Mouse (Mus musculus): Measurements from ENCODE around the gene Gm49387. TPM values are rescaled to one million over a fixed set of nuclear protein-coding genes. Genes with fewer than 3 reads are reported as not detected.
A peak's percentile ranks its signal among the peaks of the same experiment; 100 is the strongest.

Gene Gm49387
- polyA plus RNA-seq, 1 experiment from 2014 or later, result 0.84 TPM

GRCm38 (mm10) chr14:31569151-31569631, 71.5 kb downstream of the Gm49387 start:
- no peaks in the 10 kb centered on the region for H3K27me3 ChIP-seq (ENCODE audit: control insufficient read depth, insufficient read depth, low read length)
- H3K36me3 ChIP-seq (ENCODE audit: control insufficient read depth, insufficient read depth, low read length), result no peaks in the 10 kb centered on the region
- H3K27ac ChIP-seq (ENCODE audit: low read depth, low read length), result no peak overlapping the region
- H3K9me3 ChIP-seq (replicated peaks; ENCODE audit: control insufficient read depth, low read length), result no peaks in the 10 kb centered on the region
- H3K4me1 ChIP-seq (ENCODE audit: control insufficient read depth, insufficient read depth, low read length), result peaks cover 37% of the 10 kb centered on the region
- no peak overlapping the region for H3K9ac ChIP-seq (ENCODE audit: low read depth, low read length)
- 56% methylated on average over 7 of the region's 7 CpGs for WGBS (ENCODE audit: insufficient replicate concordance)
- H3K4me2 ChIP-seq, result no peak overlapping the region
- no peak overlapping the region for H3K4me3 ChIP-seq (ENCODE audit: low read depth, low read length)
- ATAC-seq (replicated peaks; ENCODE audit: insufficient number of reproducible peaks, low FRiP score, low TSS enrichment), result no peak

DNA sequence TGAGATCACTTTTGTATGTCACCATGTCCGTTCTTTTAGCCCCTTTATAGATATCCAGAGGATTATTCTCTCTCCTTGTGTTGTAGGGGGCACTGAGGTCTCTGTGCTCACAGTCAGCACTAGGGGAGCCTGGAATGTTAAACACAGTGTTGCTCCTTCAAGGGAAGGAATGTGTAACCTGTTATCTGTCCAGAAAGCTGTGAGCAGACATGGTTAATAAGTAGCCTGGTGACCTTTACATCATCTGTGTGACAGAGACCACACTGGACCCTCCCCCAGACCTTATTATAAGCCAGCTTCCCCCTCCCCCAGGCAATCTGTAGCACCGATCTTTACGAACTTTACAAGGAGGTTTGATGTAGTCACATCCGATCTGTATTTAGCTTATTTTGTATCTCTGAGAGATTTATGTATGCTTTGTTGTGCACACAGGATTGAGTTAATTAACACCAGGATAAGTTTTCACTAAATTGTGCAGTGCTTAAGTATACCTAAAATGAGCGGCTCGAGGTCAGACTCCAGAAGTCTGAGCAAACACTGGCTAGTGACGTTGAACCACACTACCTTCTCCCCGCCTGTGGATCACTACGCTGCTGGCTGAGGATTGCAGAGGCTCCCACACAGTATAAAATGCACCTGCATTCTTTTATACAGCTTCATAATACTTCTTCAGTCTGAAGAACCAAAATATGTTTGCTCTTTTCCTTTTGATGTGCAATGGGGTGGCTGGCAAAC, 75.0 kb downstream of the Gm49387 start:
- Histone ChIP-seq H3K36me3 (ENCODE audit: control insufficient read depth, insufficient read depth, low read length) (no peaks in the 10 kb centered on the region), H3K4me3 (ENCODE audit: low read depth, low read length) (no peak overlapping the region), H3K9me3 (replicated peaks; ENCODE audit: control insufficient read depth, low read length) (no peaks in the 10 kb centered on the region), H3K27me3 (ENCODE audit: control insufficient read depth, insufficient read depth, low read length) (no peaks in the 10 kb centered on the region), H3K9ac (ENCODE audit: low read depth, low read length) (no peak overlapping the region; the same call in 1 of the 2 replicates), H3K4me2 (peak overlapping the region; percentile 21; the same call in 1 of the 2 replicates), H3K4me1 (ENCODE audit: control insufficient read depth, insufficient read depth, low read length) (peaks cover 43% of the 10 kb centered on the region), H3K27ac (ENCODE audit: low read depth, low read length) (peak overlapping the region; percentile 76)
- ATAC-seq (replicated peaks; ENCODE audit: insufficient number of reproducible peaks, low FRiP score, low TSS enrichment), result no peak
- WGBS (ENCODE audit: insufficient replicate concordance), result 61% methylated on average over 9 of the region's 9 CpGs

DNA sequence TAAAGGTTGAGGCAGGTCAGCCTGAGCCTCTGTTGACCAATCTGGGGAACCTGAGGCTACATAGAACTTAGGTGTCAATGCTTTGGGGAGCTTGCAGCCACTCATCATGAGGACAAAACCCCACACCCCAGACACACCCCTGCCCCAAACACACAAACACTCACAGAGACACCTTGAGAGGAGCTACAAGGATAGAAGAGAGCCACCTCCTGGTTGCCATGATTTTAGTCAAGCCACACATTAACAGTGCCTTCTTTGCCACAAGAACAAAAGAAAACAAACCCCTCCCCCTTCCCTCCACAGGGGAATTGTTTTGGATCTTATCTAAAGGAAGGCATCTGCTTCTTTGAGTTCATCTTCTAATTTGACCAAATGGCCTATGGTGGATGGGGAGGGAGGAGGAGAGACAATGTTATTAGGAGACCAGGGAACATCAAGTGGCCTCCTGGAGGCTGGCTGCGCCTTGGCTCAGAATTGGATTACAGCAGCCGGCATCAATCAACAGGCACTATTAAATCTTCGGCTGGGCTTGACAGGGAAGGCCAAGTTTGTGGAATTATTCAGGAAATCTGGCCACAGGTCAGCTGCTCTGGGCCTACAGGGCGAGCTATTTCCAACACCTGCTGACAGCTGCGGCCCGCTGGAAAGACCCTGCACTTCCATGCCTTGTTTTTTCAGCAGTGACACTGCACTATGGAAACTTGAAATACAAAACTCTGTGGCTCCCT, 76.1 kb downstream of the Gm49387 start:
- whole genome bisulfite sequencing (ENCODE audit: insufficient replicate concordance), result 9% methylated on average over 6 of the region's 6 CpGs
- ATAC-seq (replicated peaks; ENCODE audit: insufficient number of reproducible peaks, low FRiP score, low TSS enrichment), result no peak
- H3K9me3 ChIP-seq (replicated peaks; ENCODE audit: control insufficient read depth, low read length), result no peaks in the 10 kb centered on the region
- H3K27me3 ChIP-seq (ENCODE audit: control insufficient read depth, insufficient read depth, low read length), result no peaks in the 10 kb centered on the region
- peaks cover 36% of the 10 kb centered on the region for H3K4me1 ChIP-seq (ENCODE audit: control insufficient read depth, insufficient read depth, low read length)
- no peak overlapping the region for H3K4me2 ChIP-seq
- no peak overlapping the region for H3K4me3 ChIP-seq (ENCODE audit: low read depth, low read length)
- no peak overlapping the region; the same call in 1 of the 2 replicates for H3K9ac ChIP-seq (ENCODE audit: low read depth, low read length)
- peak overlapping the region; percentile 76 for H3K27ac ChIP-seq (ENCODE audit: low read depth, low read length)
- no peaks in the 10 kb centered on the region for H3K36me3 ChIP-seq (ENCODE audit: control insufficient read depth, insufficient read depth, low read length)

GRCm38 (mm10) chr14:31560886-31561285, 79.8 kb downstream of the Gm49387 start:
- H3K36me3 ChIP-seq (ENCODE audit: control insufficient read depth, insufficient read depth, low read length), result no peaks in the 10 kb centered on the region
- 6% methylated on average over 5 of the region's 5 CpGs for WGBS (ENCODE audit: insufficient replicate concordance)
- H3K9me3 ChIP-seq (replicated peaks; ENCODE audit: control insufficient read depth, low read length), result no peaks in the 10 kb centered on the region
- H3K4me2 ChIP-seq, result no peak overlapping the region
- H3K27me3 ChIP-seq (ENCODE audit: control insufficient read depth, insufficient read depth, low read length), result peaks cover 4% of the 10 kb centered on the region; the same call in 1 of the 2 replicates
- no peak overlapping the region for H3K4me3 ChIP-seq (ENCODE audit: low read depth, low read length)
- H3K27ac ChIP-seq (ENCODE audit: low read depth, low read length), result peak overlapping the region; percentile 58
- ATAC-seq (replicated peaks; ENCODE audit: insufficient number of reproducible peaks, low FRiP score, low TSS enrichment), result peak; percentile 70
- no peak overlapping the region for H3K9ac ChIP-seq (ENCODE audit: low read depth, low read length)
- peaks cover 35% of the 10 kb centered on the region for H3K4me1 ChIP-seq (ENCODE audit: control insufficient read depth, insufficient read depth, low read length)

DNA sequence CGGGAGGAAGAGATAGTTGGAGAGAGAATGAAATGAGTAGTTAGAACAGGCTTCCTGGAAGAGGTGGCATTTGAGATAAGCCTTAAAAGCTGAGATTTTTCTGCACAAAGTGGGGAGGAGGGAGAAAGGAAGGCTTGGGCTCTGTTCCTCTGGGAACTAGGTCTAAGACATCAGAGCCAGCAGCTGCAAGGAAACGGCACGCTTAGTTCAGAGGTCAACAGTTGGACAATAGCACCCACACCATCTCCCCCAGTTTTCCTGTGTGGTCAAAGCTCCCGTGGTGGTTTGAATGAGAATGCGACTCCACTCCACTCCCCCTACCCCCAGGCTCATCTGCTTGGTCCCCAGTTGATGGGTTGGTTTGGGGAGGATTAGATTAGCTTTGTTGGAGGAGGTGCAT, 81.5 kb downstream of the Gm49387 start:
- H3K27me3 ChIP-seq (ENCODE audit: control insufficient read depth, insufficient read depth, low read length), result peaks cover 4% of the 10 kb centered on the region; the same call in 1 of the 2 replicates
- no peak overlapping the region for H3K4me2 ChIP-seq
- no peak for ATAC-seq (replicated peaks; ENCODE audit: insufficient number of reproducible peaks, low FRiP score, low TSS enrichment)
- WGBS (ENCODE audit: insufficient replicate concordance), result 41% methylated on average over 5 of the region's 5 CpGs
- H3K9me3 ChIP-seq (replicated peaks; ENCODE audit: control insufficient read depth, low read length), result no peaks in the 10 kb centered on the region
- peaks cover 24% of the 10 kb centered on the region for H3K4me1 ChIP-seq (ENCODE audit: control insufficient read depth, insufficient read depth, low read length)
- no peaks in the 10 kb centered on the region for H3K36me3 ChIP-seq (ENCODE audit: control insufficient read depth, insufficient read depth, low read length)
- H3K9ac ChIP-seq (ENCODE audit: low read depth, low read length), result no peak overlapping the region
- no peak overlapping the region for H3K4me3 ChIP-seq (ENCODE audit: low read depth, low read length)
- no peak overlapping the region for H3K27ac ChIP-seq (ENCODE audit: low read depth, low read length)

DNA sequence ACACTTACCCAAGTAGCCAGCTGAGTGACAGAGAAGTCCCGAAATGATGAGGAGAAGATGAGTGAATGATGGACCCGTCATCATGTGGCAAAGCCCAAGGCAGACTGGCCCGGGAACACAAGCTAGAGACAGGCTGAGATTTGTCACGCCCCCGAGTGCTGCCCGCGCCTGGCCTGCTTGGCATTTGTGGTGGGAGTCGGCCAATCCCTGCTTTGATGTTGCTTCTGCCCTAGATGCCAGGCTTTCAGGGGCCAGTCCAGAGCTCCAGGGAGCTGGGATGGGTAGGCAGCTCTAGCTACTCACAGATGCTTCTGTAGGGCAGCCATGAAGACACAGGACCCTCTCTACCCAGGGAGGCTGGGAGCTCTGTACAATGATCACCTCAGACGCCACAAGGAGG, 82.9 kb downstream of the Gm49387 start:
- no peak overlapping the region for H3K27ac ChIP-seq (ENCODE audit: low read depth, low read length)
- H3K27me3 ChIP-seq (ENCODE audit: control insufficient read depth, insufficient read depth, low read length), result peaks cover 4% of the 10 kb centered on the region; the same call in 1 of the 2 replicates
- no peaks in the 10 kb centered on the region for H3K36me3 ChIP-seq (ENCODE audit: control insufficient read depth, insufficient read depth, low read length)
- no peak overlapping the region for H3K4me3 ChIP-seq (ENCODE audit: low read depth, low read length)
- no peak for ATAC-seq (replicated peaks; ENCODE audit: insufficient number of reproducible peaks, low FRiP score, low TSS enrichment)
- 70% methylated on average over 9 of the region's 9 CpGs for WGBS (ENCODE audit: insufficient replicate concordance)
- H3K9ac ChIP-seq (ENCODE audit: low read depth, low read length), result no peak overlapping the region
- H3K4me2 ChIP-seq, result no peak overlapping the region
- no peaks in the 10 kb centered on the region for H3K9me3 ChIP-seq (replicated peaks; ENCODE audit: control insufficient read depth, low read length)
- H3K4me1 ChIP-seq (ENCODE audit: control insufficient read depth, insufficient read depth, low read length), result peaks cover 24% of the 10 kb centered on the region

DNA sequence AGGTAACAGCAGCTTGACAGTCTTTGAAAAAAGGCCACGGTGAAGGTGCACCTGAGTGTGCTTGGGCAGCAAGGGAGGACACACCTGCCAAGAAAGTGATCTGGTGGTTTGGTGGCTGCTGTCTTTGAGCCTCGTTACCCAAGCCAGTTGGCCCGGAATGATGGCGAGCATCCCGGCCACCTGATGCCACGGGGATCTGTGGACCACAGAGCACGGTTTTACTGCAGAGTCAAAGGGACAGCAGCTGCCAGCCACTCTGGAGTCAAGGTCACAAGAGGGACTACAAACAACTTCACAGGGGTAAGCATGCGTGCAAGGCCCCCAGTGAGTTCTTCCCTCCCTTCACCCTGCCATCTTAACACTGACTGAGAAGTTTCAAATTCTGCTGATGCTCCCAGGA, 83.4 kb downstream of the Gm49387 start:
- Histone ChIP-seq H3K9ac (ENCODE audit: low read depth, low read length) (no peak overlapping the region), H3K27me3 (ENCODE audit: control insufficient read depth, insufficient read depth, low read length) (peaks cover 4% of the 10 kb centered on the region; the same call in 1 of the 2 replicates), H3K4me2 (no peak overlapping the region), H3K4me3 (ENCODE audit: low read depth, low read length) (no peak overlapping the region), H3K9me3 (replicated peaks; ENCODE audit: control insufficient read depth, low read length) (no peaks in the 10 kb centered on the region), H3K4me1 (ENCODE audit: control insufficient read depth, insufficient read depth, low read length) (peaks cover 24% of the 10 kb centered on the region), H3K36me3 (ENCODE audit: control insufficient read depth, insufficient read depth, low read length) (no peaks in the 10 kb centered on the region), H3K27ac (ENCODE audit: low read depth, low read length) (no peak overlapping the region)
- ATAC-seq (replicated peaks; ENCODE audit: insufficient number of reproducible peaks, low FRiP score, low TSS enrichment), result no peak
- WGBS (ENCODE audit: insufficient replicate concordance), result 79% methylated on average over 8 of the region's 8 CpGs

DNA sequence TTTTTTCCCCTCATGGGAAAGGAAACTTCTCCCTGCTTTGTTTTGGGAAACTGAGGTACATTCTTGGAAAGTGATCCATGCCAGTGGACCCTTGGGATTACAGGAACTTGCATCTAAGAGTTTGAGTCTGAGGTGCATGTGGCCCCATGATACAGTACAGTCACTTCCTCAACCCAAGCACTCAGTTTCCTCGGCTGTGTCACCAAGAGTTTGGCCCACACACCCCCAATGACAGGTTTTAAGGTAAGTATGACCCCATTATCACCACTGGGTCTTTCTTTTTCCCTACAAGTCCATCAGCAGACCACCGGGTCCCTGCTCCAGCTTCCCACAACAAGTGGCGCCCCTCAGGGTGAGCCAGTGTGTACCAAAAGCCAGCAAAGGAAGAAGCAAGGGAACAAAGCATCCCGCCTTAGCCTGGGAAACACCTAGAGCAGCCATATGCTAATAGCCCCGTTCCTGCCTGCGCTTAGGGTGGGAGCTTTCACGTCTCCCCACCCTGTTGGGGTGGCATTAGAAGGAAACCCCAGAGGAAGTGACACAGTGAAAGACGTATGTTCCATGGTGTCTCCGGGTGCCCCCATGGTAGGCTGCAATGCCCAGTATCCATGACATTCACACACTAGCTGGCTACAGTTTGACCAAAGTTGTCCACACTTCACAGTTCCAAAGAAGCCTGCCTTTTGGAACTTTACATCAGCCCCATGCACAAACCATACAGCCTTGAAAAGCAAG, 84.0 kb downstream of the Gm49387 start:
- Histone ChIP-seq H3K27me3 (ENCODE audit: control insufficient read depth, insufficient read depth, low read length) (peaks cover 4% of the 10 kb centered on the region; the same call in 1 of the 2 replicates), H3K4me3 (ENCODE audit: low read depth, low read length) (no peak overlapping the region), H3K4me1 (ENCODE audit: control insufficient read depth, insufficient read depth, low read length) (peaks cover 24% of the 10 kb centered on the region), H3K36me3 (ENCODE audit: control insufficient read depth, insufficient read depth, low read length) (no peaks in the 10 kb centered on the region), H3K9ac (ENCODE audit: low read depth, low read length) (no peak overlapping the region), H3K27ac (ENCODE audit: low read depth, low read length) (no peak overlapping the region), H3K4me2 (no peak overlapping the region), H3K9me3 (replicated peaks; ENCODE audit: control insufficient read depth, low read length) (no peaks in the 10 kb centered on the region)
- no peak for ATAC-seq (replicated peaks; ENCODE audit: insufficient number of reproducible peaks, low FRiP score, low TSS enrichment)
- WGBS (ENCODE audit: insufficient replicate concordance), result 80% methylated on average over 9 of the region's 9 CpGs

Measured in heart, embryonic 11.5 days (tissue).